Mouse (Mus musculus) intestine, embryonic 15.5 days (tissue): ENCODE data around the gene Clec2i. TPM values are rescaled to one million over a fixed set of nuclear protein-coding genes. Genes with fewer than 3 reads are reported as not detected.
A peak's percentile ranks its signal among the peaks of the same experiment; 100 is the strongest.
"Not testable (repeated sequence)": the region's sequence is repeated elsewhere in the genome, so short reads cannot be mapped to it uniquely, and the experiment has no call there.

ENCODE experiments used
- ATAC-seq: fragments of 200-750 bp; cut with Nextera tagmentation; 2 replicates; pipeline ENCODE4 v1.8.0; 2017; ENCODE audit warnings: moderate TSS enrichment, moderate library complexity
- H3K27ac ChIP-seq: fragments of 300-500 bp; sonication (generic); 2 replicates; pipeline ENCODE4 v1.5.1; 2015; ENCODE audit warnings: mild to moderate bottlenecking, inconsistent platforms
- H3K27me3 ChIP-seq: fragments of 300-500 bp; sonication (generic); replicated peaks from 2 replicates; pipeline ENCODE4 v1.6.1; 2015; ENCODE audit warnings: inconsistent platforms
- H3K36me3 ChIP-seq: fragments of 300-500 bp; sonication (generic); 2 replicates; pipeline ENCODE4 v1.6.1; 2015; ENCODE audit warnings: inconsistent platforms
- H3K4me1 ChIP-seq: fragments of 300-500 bp; sonication (generic); replicated peaks from 2 replicates; pipeline ENCODE4 v1.6.1; 2015; ENCODE audit warnings: inconsistent platforms
- H3K4me2 ChIP-seq: fragments of 300-500 bp; sonication (generic); replicated peaks from 2 replicates; pipeline ENCODE4 v1.6.1; 2015; ENCODE audit warnings: mild to moderate bottlenecking, inconsistent platforms
- H3K4me3 ChIP-seq: fragments of 300-500 bp; sonication (generic); replicated peaks from 2 replicates; pipeline ENCODE4 v1.5.1; 2015; ENCODE audit warnings: inconsistent platforms
- H3K9ac ChIP-seq: fragments of 300-500 bp; sonication (generic); 2 replicates; pipeline ENCODE4 v1.6.1; 2015; ENCODE audit warnings: inconsistent platforms
- H3K9me3 ChIP-seq: fragments of 300-500 bp; sonication (generic); 2 replicates; pipeline ENCODE4 v1.6.1; 2016; ENCODE audit warnings: inconsistent platforms
- WGBS: fragments of 180-500 bp; shearing (Covaris S2); methylation state at CpG from one replicate; pipeline ENCODE4 v1.1.7; 2015; 5-methylcytosine and 5-hydroxymethylcytosine counted together
- polyA plus RNA-seq: library from polyadenylated mRNA; unstranded; fragments of >200 nt; fragmentation: Nextera tagmentation; extraction: Ambion mirVana; gene quantifications from 2 replicates; pipeline ENCODE4 v1.2.1, GENCODE M21; 2015

Gene Clec2i
- 0.19 and 0.21 TPM in 2 replicates for polyA plus RNA-seq

GRCm38 (mm10) chr6:128887091-128887790, at the start of gene Clec2i:
Clec2i (plus strand) TSS chr6:128887588.
- not testable (repeated sequence) for ATAC-seq, H3K4me3 ChIP-seq

DNA sequence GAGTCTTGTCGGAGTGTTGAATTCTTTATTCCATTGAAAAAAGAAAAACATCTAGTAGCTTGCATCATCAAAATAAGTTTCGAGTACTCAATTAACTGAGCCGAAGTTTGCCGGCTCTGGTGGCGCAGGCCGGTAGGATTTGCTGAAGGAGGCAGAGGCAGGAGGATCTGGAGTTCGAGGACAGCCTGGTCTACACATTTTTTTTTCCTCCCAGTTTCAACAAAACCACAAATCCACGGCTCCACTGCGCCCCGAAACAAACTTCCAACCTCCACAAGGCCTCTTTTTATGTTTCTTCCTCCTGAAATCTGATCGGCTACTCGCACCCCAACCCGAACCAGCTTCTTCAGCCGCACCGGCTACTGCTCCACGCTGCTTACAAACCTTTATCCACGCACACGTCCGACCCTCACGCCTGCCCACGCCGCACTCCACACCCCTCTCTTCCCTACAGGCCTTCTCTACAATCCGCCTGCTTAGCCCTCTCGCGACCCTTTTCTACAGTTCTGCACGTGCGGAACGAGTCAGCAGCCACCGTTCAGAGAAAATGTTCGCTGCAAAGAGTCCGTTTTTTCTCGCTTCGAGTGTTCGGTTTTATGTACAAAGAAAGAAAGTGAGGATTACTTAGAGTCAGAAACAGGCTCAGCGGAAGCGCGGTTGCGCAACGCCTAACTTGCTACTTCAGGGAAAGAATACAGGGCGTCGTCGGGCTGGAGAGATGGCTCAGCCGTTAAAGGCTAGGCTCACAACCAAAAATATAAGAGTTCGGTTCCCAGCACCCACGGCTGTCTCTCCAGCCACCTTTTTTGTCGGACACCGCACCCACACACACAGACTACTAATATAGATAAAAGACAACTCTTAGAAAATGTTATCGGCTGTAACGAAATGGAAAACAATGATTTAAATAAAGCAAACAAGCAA, 48.8 kb upstream of the Clec2i start:
- no peaks in the 10 kb centered on the region for H3K27me3 ChIP-seq
- peak overlapping the region; percentile 76 for H3K9ac ChIP-seq
- H3K4me1 ChIP-seq, result peaks cover 9% of the 10 kb centered on the region; the same call in 1 of the 2 replicates
- WGBS, result under 1% methylated on average over 49 of the region's 49 CpGs
- ATAC-seq, result peak; percentile 60
- H3K9me3 ChIP-seq, result no peaks in the 10 kb centered on the region
- peak overlapping the region; percentile 91 for H3K27ac ChIP-seq
- no peaks in the 10 kb centered on the region for H3K36me3 ChIP-seq
- H3K4me2 ChIP-seq, result peak overlapping the region; percentile 63
- peak overlapping the region; percentile 61 for H3K4me3 ChIP-seq

More at GRCm38 (mm10) chr6:128887091-128887790, at the start of gene Clec2i:
- H3K9me3 ChIP-seq, H3K27me3 ChIP-seq, H3K4me1 ChIP-seq, H3K4me2 ChIP-seq, H3K36me3 ChIP-seq, H3K27ac ChIP-seq, H3K9ac ChIP-seq: not testable (repeated sequence)
- 83% methylated on average over 6 of the region's 6 CpGs for WGBS

DNA sequence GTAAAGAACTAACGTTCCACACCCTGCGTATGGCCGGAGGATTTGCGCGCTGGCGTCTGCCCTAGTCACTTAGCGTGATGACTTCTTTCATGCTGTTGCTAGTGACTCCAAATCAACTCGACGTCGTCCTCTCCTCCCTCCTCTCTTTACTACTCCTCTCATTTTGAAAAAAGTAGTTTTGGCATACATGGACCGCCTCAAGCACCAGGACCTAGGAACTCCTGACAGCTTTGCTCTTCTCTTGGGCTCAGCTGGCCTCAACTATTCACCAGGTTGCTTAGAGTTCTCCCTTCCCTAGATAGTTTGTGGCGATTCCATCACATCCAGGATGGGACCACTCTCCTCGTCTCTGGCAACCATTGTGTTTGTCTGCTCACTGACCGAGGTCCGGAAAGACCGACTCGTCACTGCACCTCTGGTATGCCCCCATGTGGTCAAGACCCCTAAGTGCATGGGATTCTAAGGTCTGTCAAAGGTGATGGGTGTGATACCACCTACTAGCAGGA, 48.1 kb upstream of the Clec2i start:
- no peaks in the 10 kb centered on the region for H3K9me3 ChIP-seq
- peak overlapping the region; percentile 91 for H3K27ac ChIP-seq
- H3K9ac ChIP-seq, result peak overlapping the region; percentile 38
- ATAC-seq, result peak; percentile 34
- H3K27me3 ChIP-seq, result no peaks in the 10 kb centered on the region
- peaks cover 13% of the 10 kb centered on the region for H3K4me1 ChIP-seq
- peak overlapping the region; percentile 63 for H3K4me2 ChIP-seq
- peak overlapping the region; percentile 61 for H3K4me3 ChIP-seq
- no peaks in the 10 kb centered on the region for H3K36me3 ChIP-seq
- WGBS, result under 1% methylated on average over 17 of the region's 17 CpGs

- H3K4me1 ChIP-seq, result peaks cover 13% of the 10 kb centered on the region
- peak overlapping the region; percentile 91; the same call in 1 of the 2 replicates for H3K27ac ChIP-seq
- peak overlapping the region; percentile 61 for H3K4me3 ChIP-seq
- H3K9me3 ChIP-seq, result no peaks in the 10 kb centered on the region
- no peaks in the 10 kb centered on the region for H3K36me3 ChIP-seq
- H3K4me2 ChIP-seq, result peak overlapping the region; percentile 63
- ATAC-seq, result no peak
- H3K9ac ChIP-seq, result no peak overlapping the region
- no peaks in the 10 kb centered on the region for H3K27me3 ChIP-seq
- 58% methylated on average over 7 of the region's 7 CpGs for WGBS
Observed at GRCm38 (mm10) chr6:128839921-128840320, 47.5 kb upstream of the Clec2i start.

DNA sequence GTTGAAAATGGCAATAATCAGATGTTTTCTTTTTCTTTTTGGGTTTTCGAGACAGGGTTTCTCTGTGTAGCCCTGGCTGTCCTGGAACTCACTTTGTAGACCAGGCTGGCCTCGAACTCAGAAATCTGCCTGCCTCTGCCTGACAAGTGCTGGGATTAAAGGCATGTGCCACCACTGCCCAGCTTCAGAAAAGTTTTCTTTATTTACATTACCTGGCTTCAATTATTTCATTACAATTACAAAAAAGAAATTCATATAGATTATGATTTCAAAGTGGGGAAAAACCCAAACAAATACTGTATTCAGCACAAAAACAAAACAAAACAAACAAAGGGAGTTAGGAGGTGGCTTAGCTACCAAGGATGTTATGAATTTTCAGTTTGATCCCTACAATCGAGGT, 46.7 kb upstream of the Clec2i start:
- not testable (repeated sequence) for H3K36me3 ChIP-seq, H3K9me3 ChIP-seq, H3K27ac ChIP-seq, H3K9ac ChIP-seq, H3K4me3 ChIP-seq, ATAC-seq, H3K4me2 ChIP-seq, H3K27me3 ChIP-seq
- peaks cover 16% of the 10 kb centered on the region for H3K4me1 ChIP-seq
- 85% methylated on average over 3 of the region's 3 CpGs for WGBS

- Histone ChIP-seq H3K27me3 (no peaks in the 10 kb centered on the region), H3K4me2 (peak overlapping the region; percentile 72), H3K9me3 (no peaks in the 10 kb centered on the region), H3K4me1 (peaks cover 16% of the 10 kb centered on the region), H3K36me3 (no peaks in the 10 kb centered on the region), H3K27ac (no peak overlapping the region), H3K4me3 (peak overlapping the region; percentile 79), H3K9ac (no peak overlapping the region)
- no peak for ATAC-seq
- WGBS, result 40% methylated on average over 4 of the region's 4 CpGs
Observed at GRCm38 (mm10) chr6:128841327-128842089, 45.9 kb upstream of the Clec2i start.

DNA sequence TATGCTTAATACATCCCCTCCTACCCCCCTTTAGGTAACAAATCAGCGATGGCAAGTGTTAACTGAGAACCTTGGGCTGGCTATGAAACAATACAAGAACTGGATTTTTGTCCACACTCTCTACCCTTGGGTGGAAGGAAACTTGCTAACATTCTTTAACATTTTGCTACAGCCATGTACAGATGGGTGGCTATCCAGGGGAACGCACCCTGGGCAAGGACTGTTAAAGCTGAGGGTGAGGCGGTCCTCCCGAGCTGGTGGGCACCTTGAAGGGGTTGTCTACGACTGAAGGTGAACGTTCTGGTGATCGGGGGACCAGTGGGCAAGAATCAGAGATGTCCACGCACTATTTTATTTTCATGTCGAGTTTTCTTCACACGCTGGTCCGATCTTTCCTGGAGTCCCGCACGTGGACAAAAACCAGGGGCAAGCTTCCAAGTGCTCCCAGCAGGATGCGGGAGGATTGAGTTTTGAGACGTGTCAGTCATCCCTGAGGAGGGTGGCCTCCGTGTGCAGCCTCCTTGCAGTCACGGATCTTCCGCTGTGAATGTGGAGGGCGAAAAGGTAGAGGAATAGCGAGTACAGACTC, 44.9 kb upstream of the Clec2i start:
- H3K27ac ChIP-seq, result peak overlapping the region; percentile 97
- H3K27me3 ChIP-seq, result no peaks in the 10 kb centered on the region
- WGBS, result under 1% methylated on average over 20 of the region's 20 CpGs
- H3K9ac ChIP-seq, result peak overlapping the region; percentile 86
- H3K4me1 ChIP-seq, result peaks cover 16% of the 10 kb centered on the region
- H3K36me3 ChIP-seq, result no peaks in the 10 kb centered on the region
- no peaks in the 10 kb centered on the region for H3K9me3 ChIP-seq
- ATAC-seq, result no peak
- peak overlapping the region; percentile 72 for H3K4me2 ChIP-seq
- H3K4me3 ChIP-seq, result peak overlapping the region; percentile 79

DNA sequence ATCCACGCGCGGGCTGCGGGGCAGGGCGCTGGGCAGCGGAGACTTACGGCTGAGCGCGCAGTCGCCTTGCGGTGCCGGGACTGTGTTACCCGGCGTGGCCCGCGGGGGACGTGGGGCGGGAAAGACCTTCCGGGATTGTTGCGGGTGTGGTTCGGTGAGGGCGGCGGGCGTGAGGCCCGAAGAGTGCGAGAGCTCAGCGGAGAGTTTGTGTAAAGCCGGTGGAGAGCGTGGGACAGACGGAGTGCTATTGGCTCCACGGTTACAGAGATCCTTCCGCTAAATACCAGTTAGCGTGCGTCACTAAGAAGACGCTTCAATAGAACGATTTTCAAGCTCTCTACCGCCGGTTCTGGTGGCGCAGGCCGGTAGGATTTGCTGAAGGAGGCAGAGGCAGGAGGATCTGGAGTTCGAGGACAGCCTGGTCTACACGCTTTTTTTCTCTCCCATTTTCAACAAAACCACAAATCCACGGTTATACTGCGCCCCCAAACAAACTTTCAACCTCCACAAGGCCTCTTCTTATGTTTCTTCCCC, 44.4 kb upstream of the Clec2i start:
- Histone ChIP-seq H3K4me2 (peak overlapping the region; percentile 72), H3K9ac (peak overlapping the region; percentile 86), H3K27me3 (no peaks in the 10 kb centered on the region), H3K4me1 (peaks cover 16% of the 10 kb centered on the region), H3K4me3 (peak overlapping the region; percentile 79), H3K27ac (peak overlapping the region; percentile 97), H3K36me3 (no peaks in the 10 kb centered on the region), H3K9me3 (no peaks in the 10 kb centered on the region)
- peak; percentile 72 for ATAC-seq
- under 1% methylated on average over 44 of the region's 44 CpGs for WGBS

DNA sequence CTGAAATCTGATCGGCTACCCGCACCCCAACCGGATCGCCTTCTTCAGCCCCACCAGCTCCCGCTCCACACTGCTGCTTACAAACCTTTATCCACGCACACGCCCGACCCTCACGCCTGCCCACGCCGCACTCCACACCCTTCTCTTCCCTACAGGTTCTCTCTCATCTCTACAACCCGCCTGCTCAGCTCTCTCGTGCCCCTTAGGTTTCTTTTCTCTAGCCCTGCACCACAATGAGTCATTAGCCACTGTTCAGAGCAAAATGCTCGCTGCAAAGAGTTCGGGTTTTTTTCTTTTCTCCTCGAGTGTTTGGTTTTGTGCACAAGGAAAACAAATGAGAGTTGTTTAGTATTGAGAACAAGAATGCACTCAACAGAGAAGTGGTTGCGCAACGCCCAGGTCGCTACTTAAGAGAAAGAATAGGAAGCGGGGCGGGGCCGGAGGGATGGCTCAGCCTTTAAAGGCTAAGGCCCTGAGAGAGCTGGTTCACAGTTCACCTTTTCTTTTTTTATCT, 43.9 kb upstream of the Clec2i start:
- WGBS, result under 1% methylated on average over 22 of the region's 22 CpGs

GRCm38 (mm10) chr6:128844131-128844530, 43.3 kb upstream of the Clec2i start:
- no peak for ATAC-seq
- WGBS, result 27% methylated on average over 8 of the region's 8 CpGs

More for the DNA sequence above, 43.9 kb upstream of the Clec2i start:
- H3K27ac ChIP-seq, result peak overlapping the region; percentile 97
- H3K4me3 ChIP-seq, result peak overlapping the region; percentile 79
- peaks cover 16% of the 10 kb centered on the region for H3K4me1 ChIP-seq
- ATAC-seq, result peak; percentile 36
- no peaks in the 10 kb centered on the region for H3K27me3 ChIP-seq
- H3K9me3 ChIP-seq, result no peaks in the 10 kb centered on the region
- peak overlapping the region; percentile 72 for H3K4me2 ChIP-seq
- H3K36me3 ChIP-seq, result no peaks in the 10 kb centered on the region
- H3K9ac ChIP-seq, result peak overlapping the region; percentile 71

GRCm38 (mm10) chr6:128844586-128845080, 42.8 kb upstream of the Clec2i start:
- H3K27ac ChIP-seq, result no peak overlapping the region
- no peak overlapping the region for H3K4me3 ChIP-seq
- no peaks in the 10 kb centered on the region for H3K27me3 ChIP-seq
- no peak overlapping the region for H3K9ac ChIP-seq
- no peaks in the 10 kb centered on the region for H3K36me3 ChIP-seq
- peaks cover 16% of the 10 kb centered on the region for H3K4me1 ChIP-seq
- ATAC-seq, result no peak
- 88% methylated on average over 5 of the region's 5 CpGs for WGBS
- H3K9me3 ChIP-seq, result no peaks in the 10 kb centered on the region
- H3K4me2 ChIP-seq, result no peak overlapping the region

More at GRCm38 (mm10) chr6:128844131-128844530, 43.3 kb upstream of the Clec2i start:
- Histone ChIP-seq H3K36me3 (no peaks in the 10 kb centered on the region), H3K4me2 (peak overlapping the region; percentile 72), H3K27me3 (no peaks in the 10 kb centered on the region), H3K9me3 (no peaks in the 10 kb centered on the region), H3K4me3 (peak overlapping the region; percentile 79; the same call in 1 of the 2 replicates), H3K9ac (no peak overlapping the region), H3K4me1 (peaks cover 16% of the 10 kb centered on the region), H3K27ac (peak overlapping the region; percentile 97)
